Mouse (Mus musculus): ENCODE results near the gene Atp5s.

Atp5s gene

DNA sequence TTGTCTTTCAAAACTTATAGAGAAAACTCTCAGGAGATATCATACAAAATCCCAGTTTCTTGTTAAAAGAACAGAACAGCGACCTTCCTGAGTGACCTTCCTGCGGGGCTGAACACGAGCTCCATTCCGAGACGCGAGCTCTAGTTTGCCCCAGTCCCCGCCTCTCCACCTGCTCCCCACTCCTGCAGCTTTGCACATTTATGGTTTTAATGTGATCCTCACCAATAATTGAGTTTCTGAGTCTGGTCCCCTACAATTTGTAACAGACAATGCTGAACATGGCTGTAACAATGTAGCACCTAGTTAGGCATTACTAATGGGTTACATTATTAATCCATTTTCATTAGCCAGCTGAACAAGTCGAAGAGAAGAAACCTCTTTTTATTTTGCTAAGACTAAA, 56.7 kb downstream of the Atp5s start:
- no peak for DNase-seq (ENCODE audit: low read depth)

DNA sequence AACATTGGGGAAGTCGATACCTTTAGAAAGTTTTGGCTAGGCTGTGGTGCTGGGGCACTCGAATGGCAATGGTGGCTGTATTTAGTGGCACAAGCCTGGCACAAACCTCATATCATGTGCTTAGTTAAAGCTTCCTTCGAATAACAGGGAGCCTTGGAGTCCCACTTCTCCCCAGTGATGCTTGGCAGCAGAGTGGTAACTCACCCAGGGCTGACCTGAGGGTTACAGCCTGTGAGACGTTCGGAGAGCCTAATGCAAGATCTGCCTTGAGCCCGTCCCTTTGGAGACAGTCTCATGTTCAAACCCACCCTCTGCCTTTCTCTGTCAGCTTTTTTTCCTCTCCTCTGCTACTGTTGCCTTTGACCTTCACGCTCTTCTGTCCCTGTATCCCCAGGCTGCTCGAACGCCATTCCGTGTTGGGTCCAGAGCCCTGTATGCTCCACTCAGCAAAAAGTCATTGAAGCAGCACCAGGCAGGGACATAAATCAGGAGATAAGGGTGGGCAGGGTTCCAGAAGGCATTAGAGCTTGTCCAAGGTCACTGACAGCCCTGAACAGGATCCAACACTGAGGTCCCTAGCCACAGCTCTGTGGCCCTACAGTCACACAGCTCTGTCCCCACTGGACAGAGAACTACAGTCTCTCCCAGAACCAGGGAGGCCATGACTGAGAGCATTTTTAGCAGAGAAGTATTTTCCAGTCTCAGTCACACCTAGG, 57.3 kb downstream of the Atp5s start:
- DNase-seq (ENCODE audit: low read depth), result no peak

DNA sequence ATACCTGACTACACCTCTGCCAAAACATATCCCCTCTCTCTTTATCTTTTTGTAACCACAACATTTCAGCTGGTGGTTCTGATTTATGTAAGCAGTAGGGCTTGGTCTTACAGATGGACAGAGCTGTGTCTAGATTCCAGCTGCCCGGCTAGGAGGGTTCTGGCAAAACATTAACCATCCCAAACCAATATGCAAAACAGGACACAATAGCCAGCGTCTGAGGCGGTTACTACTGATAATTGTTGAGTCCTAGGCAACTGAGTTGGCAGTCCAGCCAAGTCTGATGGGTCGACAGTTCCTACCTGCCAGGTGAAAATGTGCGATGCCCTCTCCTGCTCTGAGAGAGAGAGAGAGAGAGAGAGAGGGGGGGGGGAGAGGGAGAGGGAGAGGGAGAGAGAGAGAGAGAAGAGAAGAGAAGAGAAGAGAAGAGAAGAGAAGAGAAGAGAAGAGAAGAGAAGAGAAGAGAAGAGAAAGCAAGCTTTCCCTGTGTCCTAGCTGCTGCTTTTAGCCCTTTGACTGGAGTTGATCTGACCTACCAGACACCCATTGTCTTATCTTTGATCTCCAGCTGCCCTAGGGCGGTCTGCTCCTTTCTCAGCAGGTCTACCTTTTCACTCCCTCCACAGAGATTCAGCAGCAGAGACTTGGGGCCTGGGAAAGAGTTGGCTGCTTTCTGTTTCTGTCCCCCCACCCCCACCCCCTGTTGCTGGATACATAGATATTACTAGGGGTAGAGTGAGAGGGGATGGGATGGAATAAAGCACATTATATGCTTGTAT, 58.7 kb downstream of the Atp5s start:
- DNase-seq (ENCODE audit: low read depth), result no peak

DNA sequence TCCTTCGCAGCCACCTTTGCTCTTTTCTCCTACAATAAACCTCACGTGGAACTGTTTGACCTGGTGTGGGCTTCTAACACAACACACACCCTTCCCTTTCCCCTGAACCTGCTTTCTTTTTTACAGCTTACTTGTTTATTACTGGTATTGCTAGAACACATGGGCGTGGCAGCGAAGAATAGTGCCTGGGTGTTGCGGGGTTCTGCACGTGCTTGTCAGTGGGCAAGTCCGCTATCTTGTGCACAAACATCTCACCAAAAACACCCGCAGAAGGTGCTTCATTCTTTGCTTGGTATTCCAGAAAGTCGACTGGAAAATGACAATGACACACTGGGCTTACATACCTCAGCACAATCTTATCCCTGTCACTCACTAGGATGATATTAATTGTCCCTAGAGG, 60.7 kb downstream of the Atp5s start:
- DNase-seq (ENCODE audit: low read depth), result no peak

DNA sequence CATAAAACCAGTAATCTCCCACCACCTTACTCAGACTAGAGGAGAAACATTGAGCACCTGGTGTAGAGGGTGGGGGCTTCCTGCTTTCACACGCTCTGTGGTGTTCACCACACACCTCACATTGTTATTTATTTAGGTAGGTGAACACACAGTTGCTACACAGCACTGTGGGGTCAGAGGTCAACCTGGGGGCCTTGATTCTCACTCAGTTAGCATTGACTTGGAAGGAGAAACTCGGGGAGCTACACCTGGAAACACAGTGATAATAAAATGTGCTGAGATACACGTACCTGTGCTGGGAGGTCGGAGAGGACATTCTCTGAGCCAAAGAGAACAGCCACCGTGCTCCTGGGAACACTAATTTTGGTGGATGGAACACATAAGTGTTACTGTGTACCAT, 63.6 kb downstream of the Atp5s start:
- DNase-seq (ENCODE audit: low read depth), result no peak

DNA sequence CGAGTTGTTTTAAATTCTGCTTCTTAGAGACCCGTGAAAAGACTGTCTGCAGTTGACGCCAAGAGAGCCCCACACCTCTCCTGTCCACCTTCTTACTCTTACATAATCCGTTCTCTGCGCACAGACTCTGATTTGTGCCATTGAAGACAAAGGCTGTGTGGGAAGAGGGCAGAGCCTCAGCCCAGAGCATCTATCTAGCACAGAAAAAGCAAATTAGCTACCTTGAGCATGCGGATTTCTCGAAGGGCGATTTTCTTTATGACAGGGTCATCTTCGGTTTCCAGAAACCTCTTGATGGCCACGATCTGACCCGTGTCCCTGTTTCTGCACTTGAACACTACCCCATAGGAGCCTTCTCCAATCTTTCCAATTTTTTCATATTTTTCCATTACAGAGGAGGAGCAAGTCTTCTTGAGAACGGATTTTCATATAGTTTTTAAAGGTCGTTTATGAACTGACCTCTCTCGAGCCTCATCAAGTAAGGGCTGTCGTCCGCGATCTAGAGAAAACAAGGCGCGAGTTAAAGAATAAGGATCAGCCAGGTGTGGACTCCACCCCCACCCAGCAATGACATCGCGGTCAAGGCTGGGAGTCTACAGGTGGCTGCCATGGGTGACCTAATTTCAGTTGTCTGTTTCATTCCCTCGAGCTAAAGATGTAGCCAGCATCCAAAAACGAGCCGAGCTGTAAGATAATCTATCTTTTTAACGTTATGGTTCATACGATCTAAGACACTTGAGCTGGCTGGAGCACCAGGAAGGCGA, 65.2 kb downstream of the Atp5s start:
- no peak for DNase-seq (ENCODE audit: low read depth)

DNA sequence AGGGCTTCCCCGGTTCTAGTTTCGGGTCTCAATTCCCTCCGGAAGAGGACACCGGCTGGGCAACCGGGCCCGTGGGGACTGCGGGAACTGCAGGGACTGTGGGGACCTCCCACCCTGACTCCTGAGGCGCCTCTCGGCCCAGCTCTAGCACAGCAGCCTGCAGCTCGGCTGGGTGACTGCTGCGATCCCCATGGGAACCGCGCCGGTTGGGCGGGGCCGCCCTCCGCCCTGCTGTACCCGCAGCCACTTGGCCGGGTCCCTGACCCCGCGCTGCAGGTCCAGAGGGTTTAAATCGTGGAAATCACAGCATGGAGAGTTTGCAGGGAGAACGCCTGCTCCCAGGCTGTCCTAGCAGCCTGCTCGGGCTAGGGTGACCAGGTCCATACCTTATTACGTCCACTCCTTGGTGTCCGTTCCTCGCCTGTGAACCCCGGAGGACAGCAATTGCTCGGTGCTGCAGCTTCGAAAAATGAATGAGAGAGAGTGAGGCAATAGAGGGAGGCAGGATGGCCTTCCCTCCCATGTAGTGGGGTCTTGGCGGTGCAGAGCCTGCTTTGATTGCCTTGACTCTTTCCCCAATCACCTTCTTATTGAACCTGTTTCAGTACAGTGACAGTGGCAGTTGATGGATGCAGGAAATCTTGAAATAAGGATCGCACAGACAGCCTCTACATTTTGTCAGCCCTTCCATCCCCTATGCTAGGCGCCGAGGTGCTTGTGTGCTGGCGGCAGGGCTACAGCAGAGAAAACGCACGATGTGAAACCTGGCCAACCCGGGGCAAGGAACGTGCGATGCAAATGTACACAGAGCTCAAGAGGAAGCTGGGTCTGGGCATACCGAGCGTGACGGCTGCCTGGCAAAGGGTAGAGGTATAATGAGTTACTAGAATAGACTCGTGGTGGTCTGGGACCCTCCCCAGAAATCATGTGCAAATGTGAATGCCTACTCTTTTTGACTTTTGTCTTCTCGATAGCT, 66.1 kb downstream of the Atp5s start, which contains the start of gene Cdkl1:
Cdkl1 (minus strand) TSS at position 738 of the 976 bp plus-strand sequence.
- DNase-seq (ENCODE audit: low read depth), result peak; percentile 34

Data from c-Kit-positive CD71-negative TER-119-negative erythroid progenitor cells, embryonic 14.5 days (primary cell).